Mouse (Mus musculus) urinary bladder, adult 2 months (tissue): ENCODE data around the gene Rap1gap2. TPM values are rescaled to one million over a fixed set of nuclear protein-coding genes. Genes with fewer than 3 reads are reported as not detected.

Source experiments
- DNase-seq: peaks from one replicate; pipeline ENCODE4 v3.0.0; 2022; ENCODE audit warnings: low spot score
- polyA plus RNA-seq: library from polyadenylated mRNA; depleted of rRNA; stranded (reverse); fragments of >200 nt; gene quantifications from 2 replicates; pipeline ENCODE4 v1.2.3, GENCODE M21; 2012

Rap1gap2 gene
- polyA plus RNA-seq, 1 experiment: 32.5 TPM

DNA sequence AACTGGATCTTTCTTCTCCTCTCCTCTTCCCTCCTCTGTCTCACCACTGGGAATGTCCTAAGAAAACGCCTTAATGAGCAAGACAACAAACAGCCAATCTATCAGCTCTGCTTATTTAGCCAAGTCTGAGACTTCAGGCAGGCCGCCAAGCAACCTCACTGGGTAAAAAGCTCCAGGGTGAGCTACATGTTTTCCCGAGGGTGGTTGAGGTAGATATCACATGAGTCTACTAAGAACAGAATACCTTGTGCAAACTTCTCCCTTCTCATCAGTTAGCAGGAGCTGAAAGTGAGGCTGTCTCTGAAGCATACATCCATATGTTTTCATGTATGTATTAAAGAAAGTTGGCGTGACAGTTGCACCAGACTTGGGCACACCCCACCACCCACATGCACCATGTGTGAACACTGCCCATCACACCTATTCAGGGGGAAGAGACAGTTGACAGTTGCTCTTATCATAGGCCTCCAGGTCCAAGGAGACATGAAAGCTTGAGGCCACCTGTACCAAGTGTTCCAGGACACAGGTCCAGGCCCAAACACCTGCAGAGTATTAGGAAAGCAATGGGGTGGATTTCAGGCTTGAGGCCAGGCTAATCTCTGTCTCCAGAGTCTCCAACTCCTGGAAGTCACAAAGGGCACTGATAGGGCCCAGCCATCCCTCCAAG lies 35.8 kb downstream of the Rap1gap2 start:
- no peak for DNase-seq

DNA sequence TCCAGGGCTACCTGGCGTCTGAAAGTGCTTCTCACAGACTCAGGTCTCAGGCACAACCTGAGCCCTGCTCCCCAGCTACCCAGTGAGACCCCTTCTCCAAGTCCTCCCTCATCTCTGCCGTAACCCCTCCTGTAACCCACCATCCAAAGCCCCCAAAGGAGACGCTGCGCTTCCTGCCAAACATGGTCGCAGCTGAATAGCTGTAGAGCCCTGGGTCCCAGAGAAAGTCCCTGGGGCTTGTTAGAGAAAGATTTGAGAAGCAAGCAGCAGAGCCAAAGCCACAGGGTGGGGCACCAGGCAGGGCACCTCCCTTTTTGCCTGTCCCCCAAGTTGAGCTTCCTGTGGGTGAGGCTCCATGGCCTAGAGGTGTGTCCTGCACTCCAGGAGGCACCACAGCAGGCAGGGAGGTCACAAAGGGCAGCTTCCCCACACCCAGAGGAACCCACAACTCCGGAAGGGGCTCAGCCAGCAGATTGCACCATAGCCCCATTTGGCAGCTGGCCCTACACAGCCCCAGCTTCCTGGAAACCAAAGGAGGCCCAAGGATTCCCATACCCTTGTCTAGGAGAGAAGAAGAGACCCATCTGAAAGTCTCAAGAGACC lies 38.2 kb downstream of the Rap1gap2 start:
- no peak for DNase-seq

DNA sequence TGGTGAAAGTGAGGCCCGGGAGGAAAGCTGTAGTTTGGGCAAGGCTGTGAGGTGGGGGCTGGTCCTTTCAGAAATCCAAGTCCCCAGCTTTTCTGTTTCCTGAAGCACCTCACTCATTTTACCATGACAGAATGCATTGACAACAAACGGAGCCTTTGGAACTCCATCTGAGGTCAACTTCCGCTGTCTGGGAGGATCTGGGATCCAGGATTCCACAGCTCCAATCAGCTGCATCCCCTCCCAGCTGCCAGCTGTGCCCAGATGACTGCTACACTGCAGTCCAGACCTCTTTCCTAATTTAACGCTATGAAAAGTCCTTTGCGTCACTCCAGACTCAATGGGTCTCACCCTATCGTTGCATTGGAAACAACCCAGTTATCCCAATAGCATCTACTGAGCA lies 41.0 kb downstream of the Rap1gap2 start:
- no peak for DNase-seq

DNA sequence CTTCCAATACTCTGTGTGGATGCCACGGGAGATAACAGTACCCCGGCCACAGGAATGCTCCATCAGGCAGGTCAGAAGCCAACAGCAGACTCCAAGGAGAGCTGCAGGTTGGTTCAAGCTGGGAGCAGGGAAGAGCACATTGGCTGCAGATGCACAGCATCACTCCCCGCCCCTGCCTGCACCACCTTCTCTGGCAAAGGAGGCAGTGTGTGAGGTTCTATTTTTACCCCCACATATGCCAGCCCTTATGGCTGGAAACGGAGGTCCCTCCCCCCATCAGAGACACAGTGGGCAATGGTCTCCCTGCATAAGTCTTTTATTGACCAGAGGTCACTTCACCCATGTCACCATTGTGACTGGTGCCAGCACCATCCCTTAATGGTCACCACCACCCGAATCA lies 42.3 kb downstream of the Rap1gap2 start:
- DNase-seq: no peak

DNA sequence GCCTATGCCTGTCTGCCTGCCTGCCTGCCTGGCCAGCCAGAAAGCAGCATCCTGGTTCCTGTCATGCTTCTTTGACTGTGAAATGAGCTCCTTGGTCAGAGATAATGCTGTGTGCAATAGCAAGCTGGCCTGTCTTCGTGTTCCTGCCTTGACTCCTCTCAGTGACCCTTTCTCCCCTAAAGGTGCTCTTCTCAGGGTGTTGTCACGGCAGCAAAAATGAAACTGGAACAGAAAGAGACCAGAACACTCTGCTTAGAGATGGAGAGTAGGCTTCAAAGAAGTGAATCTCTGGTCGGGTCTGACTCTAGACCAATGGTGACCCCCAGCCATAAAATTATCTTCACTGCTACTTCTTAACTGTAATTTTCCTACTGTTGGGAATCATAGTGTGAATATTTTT lies 42.7 kb downstream of the Rap1gap2 start:
- DNase-seq: no peak

DNA sequence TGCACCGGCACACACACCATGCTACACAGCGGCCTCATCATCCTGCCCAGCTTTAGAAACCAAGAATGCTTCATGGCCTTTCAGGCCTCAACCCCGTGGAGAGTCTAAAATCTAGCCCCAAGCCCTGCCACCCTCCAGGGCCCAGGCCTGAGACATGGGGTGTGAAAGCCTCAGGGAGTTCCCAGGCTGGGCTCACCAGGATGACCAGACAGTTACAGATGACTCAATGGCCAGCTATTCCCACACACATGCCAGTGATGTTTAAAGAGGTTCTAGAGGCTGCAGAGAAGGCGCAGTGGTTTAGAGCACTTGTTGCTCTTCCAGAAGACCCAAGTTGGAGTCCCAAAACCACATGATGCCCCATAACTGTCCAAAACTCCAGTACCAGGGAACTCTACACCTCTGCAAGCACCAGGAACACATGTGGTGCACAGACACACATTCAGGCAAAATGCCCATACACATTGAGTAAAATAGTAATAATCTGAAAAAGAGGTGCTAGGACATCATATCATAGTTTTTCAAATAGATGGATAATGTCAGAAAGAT lies 44.3 kb downstream of the Rap1gap2 start:
- DNase-seq: no peak

DNA sequence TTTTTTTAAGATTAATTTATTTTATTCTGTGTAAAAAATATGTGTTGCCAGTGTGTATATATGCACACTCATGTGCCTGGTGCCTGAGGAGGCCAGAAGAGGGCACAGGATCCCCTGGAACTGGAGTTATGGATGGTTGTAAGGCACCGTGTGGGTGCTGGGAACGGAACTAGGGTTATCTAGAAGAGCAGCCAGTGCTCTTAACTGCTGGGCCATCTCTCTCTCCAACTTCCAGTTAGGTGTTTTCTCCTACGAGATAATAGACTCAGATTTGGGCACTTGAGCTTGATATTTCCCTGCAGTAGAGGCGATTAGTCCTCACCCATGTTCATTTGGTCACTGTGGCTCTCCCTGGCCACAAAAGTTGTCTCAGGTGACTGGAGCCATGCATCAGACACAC lies 49.3 kb downstream of the Rap1gap2 start:
- no peak for DNase-seq

DNA sequence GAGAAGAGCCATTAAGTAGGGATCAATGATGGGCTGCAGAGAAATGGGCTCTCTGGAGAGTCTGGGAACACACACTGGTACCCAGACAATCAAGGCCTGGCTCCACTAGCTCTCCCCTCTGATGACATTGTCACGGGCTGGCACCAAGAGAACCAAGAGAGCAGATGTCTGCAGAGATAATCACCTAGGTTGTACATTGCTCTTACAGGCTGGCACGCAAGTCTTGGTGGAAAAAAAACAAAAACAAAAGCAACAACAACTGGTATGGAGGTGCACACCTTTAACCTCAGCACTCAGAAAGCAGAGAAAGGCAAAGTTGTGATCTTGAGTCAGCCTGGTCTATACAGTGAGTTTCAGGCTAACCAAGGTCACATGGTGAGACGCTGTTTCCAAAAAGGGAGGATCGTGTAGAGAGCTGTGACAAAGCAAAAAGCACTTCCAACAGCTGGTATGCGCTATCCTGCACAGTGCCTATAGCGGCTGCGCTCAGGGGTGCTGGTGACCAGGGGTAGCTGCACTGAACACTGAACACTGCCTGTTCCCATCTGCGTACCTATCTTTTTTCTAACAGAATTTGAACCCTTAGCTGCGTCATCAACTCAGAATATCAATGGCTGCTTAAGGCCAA lies 50.0 kb downstream of the Rap1gap2 start:
- no peak for DNase-seq

DNA sequence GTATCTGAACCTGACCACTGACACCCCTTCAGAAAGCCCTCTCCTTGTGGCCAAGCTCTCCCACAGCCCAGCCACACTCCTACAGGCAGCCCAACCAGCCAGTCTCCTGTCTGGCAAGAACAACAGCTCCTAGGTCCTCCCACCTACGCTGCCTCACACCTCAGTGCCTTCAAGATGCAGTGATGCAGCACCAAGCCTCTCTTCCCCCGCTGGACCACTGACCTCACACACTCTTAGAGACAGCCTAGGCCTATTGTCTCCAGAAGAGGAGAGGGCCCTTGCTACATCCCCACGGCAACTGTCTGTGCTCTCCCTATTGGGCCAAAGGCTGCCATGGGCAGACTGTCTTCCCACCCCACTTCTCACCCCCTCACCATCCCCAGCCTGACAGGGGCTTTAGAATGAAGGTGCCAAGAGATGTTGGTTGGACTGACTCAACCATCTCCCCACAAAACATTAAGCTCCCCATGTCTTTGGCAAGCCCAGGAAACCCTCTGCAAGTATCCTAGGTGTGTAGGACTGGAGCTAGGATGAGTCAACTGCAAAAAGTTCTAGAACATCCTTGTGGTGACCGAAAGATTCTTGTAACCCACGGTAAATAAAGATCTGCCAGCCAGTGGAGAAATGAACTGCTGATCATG lies 50.8 kb downstream of the Rap1gap2 start:
- no peak for DNase-seq

DNA sequence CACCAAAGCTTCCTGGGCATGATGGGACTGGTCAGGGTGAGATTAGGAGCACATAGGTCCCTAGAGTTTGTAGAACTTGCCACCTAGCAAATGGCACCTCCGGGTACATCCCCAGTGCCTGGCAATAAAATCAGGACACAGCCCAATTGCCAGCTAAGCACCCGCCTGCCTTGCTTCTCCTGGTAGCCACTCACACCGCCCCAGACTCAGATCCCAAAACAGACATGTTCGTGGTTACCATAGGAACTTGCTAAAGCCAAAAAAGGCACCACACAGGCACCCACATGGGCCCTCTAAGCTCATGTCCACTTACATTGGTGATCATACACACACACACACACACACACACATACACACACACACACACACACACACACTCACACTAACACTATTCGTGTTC lies 51.8 kb downstream of the Rap1gap2 start:
- no peak for DNase-seq

DNA sequence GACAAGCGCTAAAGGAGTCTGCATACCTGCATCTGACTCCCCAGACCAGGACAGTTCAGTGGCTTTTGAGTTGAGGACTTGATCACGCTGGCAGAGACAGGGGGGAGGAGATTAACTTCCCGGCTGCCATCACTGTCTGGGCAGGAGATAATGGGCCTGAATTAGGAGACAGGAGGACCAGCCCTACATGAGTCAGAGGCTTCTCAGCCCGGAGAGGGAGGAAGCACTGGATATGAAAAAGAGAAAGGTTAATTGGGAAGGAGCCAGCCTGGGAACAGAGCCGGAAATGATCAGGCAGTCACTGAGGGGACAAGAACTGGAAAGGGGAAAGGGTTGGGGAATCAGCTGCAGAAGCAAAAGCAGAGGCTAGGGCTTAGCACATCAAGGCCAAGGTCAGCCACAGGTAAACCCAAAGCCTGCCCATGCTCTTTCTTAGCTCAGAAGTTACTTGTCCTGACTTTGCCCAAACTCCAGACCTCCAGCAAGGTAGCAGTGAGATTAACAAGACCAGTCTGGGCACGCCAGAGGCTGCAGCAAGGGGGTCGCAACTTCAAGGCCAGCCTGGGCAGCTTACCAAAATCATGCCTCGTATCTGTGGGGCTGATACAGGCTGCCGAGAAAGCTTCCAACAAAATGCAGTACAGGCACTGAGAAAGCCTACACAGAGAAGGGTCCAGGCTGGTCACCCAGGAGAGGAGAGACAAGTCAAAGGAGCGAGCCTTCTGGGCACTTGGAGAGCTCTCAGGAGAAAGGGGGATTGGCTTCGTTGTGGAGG lies 53.1 kb downstream of the Rap1gap2 start:
- DNase-seq: no peak

DNA sequence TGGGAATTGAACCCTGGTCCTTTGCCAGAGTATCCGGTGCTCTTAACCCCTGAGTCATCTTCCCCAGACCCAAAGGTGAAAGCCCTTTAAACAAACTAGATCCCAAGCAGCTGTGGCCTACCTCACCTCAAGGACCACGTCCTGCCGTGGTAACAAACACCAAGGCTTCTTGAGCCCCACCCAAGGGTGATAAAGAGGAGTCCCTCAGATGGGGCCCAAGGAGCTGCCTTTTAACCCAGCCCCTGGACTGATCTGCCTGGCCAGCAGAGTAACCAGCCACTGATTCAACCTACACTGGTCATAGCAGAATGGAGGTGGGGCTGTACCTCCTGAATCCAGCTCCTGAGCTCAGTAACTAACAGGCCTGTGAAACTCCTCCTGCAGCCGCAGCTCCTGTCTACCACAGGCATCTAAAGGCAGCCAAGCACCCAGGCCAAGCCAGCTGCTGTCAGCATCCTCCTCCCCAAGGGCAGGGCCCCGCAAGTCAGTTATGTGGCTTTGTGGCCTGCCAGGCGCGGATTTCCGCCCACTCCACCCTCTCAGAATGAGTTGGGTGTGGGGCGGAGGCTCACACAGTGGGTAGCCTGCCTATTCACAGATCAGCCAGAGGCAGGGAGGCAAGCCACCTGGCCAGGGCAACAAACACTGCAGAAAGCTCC lies 54.9 kb downstream of the Rap1gap2 start:
- DNase-seq: no peak

DNA sequence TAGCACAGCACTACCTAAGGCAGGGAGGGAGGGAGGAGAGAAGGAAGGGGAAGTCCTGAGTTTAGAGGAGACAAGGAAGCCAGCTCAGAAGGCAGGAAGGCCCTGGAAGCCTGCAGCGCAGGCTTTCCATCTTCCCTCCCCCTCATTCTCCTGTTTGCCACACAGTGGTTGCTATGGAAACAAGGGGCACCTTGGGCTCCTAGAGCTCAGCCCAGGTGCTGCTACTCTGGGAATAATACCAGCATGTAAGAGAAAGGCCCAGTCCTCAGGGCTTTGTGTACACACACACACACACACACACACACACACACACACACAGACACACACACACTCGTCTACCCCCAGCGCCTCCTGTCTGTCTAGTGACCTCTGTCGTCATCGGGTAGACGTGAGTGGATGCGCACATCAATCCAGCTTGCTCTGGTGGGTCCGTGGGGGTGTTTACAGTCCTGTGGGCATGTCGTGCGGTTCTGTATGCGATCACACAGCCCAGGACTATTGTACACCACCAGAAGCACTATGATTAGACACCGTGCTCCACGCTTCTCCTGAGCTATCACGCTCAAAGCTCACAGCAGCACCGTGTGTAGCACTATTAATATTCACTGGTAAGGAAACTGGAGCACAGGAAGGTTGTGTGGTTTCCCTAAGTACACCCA lies 55.9 kb downstream of the Rap1gap2 start:
- DNase-seq: no peak

DNA sequence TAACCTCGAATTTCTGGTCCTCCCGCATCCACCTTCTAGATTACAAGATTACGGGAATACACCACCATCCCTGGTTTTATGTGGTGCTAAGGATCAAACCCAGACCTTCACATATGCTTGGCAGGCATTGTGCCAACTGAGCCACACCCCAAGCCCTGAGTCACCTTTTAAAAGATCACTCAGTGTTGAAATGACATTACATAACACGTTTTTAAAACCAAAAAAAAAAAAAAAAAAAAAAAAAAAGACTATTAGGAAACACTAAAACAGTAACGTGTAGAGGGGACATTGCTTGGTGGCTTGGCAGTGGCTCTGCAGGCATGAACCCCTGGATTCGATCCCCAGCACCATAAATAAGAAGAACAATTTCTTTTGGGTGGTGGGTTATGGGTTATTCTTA lies 59.1 kb downstream of the Rap1gap2 start:
- no peak for DNase-seq

DNA sequence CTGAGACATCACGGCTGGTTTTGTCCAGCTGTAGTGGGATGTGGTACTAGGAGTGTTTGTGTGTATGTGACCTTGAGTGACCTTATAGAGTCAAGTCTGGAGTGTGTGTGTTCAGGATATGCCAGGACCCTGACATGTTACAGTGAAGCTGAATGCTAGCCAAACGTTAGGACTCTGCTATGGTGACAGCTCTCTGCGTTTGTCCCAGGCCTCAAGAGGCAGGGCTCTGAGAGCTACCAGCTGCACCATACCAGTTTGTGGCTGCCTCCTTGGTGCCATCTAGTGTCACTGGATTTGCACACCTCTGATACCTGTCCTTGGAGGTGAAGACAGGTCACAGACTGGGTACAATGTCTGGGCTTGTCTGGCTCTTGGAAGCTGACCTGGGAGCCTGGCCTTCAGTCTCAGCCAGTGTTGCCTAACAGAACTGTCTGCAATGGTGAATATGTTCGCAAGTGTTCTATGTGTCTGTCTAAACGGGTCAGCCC lies 60.1 kb downstream of the Rap1gap2 start:
- DNase-seq: no peak

DNA sequence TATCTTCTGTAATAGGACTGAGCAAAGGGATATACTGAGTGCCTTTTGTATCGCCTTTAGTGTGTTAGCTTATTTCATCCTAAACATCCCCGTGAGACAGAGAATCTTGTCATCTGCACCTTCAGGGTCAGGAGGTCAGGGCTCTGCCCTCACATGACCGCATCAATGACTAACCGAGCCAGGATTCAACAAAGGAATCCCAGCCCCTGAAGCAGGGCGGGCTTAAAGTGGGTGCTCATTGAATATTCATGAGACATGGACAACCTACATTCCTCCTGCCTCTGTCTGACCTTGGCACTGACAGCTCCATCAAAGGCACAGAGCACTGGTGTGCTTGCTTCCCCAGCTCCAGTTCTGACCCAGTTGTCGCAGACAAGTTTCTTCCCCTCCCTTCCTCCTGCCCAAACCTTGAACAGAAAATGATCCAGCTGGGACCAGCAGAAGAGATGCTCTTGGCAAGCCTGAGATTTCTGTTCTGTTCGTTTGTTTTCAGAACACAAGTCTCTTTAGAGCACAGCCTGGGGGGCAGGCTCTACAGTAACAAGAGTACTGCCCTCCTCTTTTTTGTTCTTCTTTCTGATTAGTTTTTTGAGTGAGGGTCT lies 61.8 kb downstream of the Rap1gap2 start:
- DNase-seq: no peak

DNA sequence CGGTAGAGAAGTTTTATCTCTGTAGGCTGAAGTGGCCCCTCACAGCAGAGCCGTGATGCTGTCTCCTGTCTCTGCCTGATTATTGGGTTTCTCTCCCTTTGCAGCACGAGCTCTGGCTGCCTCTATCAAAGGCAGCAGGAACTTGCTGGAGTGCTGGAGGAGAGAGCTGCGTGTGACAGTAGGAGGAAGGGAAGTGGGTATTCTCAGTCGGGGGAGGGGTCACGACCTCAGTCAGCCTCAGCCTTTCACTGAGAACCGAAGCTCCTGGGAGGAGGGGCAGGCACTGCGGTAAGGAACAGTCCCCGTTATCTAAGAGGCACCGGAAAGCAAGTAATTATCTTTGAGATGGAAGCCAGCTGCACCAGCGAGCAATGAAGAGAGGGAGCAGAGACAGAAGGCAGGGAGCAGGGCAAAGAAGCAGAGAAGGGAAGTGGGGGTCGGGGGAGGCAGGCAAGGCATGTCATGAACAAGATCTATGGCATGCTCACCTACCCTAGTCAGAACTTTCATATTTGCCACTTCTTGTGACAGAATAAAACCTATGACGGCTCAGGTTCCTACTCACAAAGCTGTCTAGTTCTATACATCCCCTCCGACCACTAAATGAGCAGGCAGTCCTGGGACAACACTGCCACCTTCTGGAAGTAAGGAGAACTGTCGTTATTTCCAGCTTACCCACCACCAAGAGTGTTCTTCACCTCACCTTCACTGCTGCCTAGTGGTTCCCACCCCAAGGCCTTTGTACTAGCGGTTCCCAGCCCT lies 63.6 kb downstream of the Rap1gap2 start:
- no peak for DNase-seq

DNA sequence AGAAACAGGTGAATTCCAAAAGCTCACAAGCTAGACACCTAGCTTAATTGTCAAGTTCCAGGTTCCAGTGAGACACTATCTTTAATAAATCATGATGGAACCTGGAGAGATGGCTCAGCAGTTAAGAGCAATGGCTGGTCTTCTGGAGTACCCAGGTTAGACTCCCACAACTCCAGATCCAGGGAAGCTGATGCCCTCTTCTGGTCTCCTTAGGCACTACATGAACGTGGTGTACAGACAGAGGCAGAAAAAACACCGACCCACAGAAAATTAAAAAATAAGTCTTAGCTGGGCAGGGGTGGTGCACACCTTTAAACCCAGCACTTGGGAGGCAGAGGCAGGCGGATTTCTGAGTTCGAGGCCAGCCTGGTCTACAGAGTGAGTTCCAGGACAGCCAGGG lies 64.5 kb downstream of the Rap1gap2 start:
- no peak for DNase-seq

DNA sequence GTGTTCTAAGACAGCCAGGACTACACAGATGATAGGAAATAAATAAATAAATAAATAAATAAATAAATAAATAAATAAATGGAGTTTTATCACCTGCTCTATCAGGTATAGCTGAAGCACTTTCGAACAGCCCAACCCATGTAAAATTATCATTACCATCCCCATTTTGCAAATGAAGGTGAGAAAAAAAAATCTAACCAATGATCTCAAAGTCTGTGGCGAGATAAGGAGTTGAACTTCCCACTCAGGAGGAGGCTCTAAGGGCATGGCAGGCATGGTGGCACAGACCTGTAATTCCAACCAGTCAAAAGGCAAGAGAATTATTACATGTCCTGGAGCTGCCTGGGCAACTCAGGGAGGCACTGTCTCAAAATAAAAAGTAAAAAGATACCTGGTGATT lies 65.2 kb downstream of the Rap1gap2 start:
- no peak for DNase-seq

DNA sequence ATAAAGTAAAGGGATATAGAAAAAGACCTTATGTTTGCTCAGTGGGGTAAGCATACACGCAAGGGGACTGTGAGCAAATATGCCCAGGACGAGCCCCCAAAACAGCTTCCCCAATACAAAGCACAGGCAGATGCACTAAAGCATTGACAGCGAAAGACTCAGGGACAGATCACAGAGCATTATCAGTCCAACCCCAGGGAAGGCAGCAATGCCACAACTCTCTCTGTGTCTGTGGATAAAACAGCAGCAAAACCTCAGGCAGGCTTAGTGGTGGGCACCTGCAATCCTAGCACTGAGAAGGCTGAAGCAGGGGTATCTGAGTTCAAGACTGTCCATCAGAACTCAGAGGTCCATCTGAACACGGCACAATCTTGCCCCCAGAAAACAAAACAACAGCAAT lies 73.4 kb downstream of the Rap1gap2 start:
- no peak for DNase-seq
